Mouse (Mus musculus): ENCODE results near the gene Spata18.

Gene Spata18

GRCm38 (mm10) chr5:73716941-73717340 is 65.8 kb downstream of the Spata18 start:
- DNase-seq (ENCODE audit: low spot score in 2 of 2): no peak

GRCm38 (mm10) chr5:73721682-73722282 is 70.6 kb downstream of the Spata18 start:
- no peak for DNase-seq (ENCODE audit: low spot score in 2 of 2)

- no peak for DNase-seq (ENCODE audit: low spot score in 2 of 2)
These were observed 74.8 kb downstream of the Spata18 start for GRCm38 (mm10) chr5:73725981-73726380.

GRCm38 (mm10) chr5:73728651-73729050 is 77.5 kb downstream of the Spata18 start:
- DNase-seq (ENCODE audit: low spot score in 2 of 2): no peak
